Mouse (Mus musculus): ENCODE data around the gene Nme7.

DNA sequence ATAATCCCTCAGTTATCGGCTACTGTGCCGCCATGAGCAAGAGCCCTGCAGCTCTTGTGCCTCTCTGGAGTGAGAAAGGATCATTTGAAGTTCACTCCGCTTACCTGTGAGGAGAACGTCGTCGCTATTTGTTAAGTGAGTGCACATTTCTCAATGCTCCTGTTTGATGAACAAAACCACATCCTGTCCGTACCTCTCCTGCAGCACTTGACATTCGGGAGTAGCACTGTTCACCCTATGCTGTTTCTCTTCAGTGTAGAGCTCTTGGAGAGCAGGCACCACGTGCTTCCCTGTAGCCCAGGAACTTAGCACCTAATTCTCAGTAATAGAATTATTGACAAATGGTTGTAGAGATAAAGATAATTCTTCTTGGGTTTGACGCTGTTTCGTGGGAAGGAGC, 109.7 kb downstream of the Nme7 start:
- TF ChIP-seq CTCF (IDR thresholded peaks at IDR 0.05; ENCODE audit: insufficient read depth, low read depth, low read length) = no peak
- no peak for TF ChIP-seq POLR2A (IDR thresholded peaks at IDR 0.05; ENCODE audit: insufficient read depth, low read depth, low read length)
